Mouse (Mus musculus) CH12.LX (cell line): Measurements from ENCODE around the gene 4930442H23Rik. TPM values are rescaled to one million over a fixed set of nuclear protein-coding genes. Genes with fewer than 3 reads are reported as not detected.

Source experiments
- DNase-seq: peaks from one replicate; pipeline ENCODE4 v3.0.0-alpha.2; 2013; ENCODE audit errors: extremely low read depth
- H3K27ac ChIP-seq: 2 replicates; pipeline ENCODE4 v1.5.1; 2012; ENCODE audit warnings: low read depth, mild to moderate bottlenecking, control low read depth, moderate library complexity; ENCODE audit not compliant: insufficient read depth
- H3K27me3 ChIP-seq: replicated peaks from 2 replicates; pipeline ENCODE3; 2012; ENCODE audit warnings: inconsistent platforms
- H3K36me3 ChIP-seq, 2 experiments: replicated peaks in 1 of 2; 2 replicates each; pipeline versions ENCODE3 to v1.6.1; 2012; ENCODE audit warnings: inconsistent platforms in 1 of 2, low read length in 1 of 2, mild to moderate bottlenecking in 1 of 2, mixed read lengths in 1 of 2, moderate library complexity in 1 of 2; ENCODE audit not compliant: control insufficient read depth in 1 of 2, insufficient read depth in 1 of 2
- H3K4me1 ChIP-seq, 2 experiments: 2 replicates each; pipeline ENCODE4 v1.6.1; 2012; ENCODE audit warnings: inconsistent platforms in 1 of 2, moderate library complexity in 1 of 2; ENCODE audit not compliant: insufficient read depth in 2 of 2, control insufficient read depth in 1 of 2
- H3K4me2 ChIP-seq: 2 replicates; pipeline ENCODE4 v1.6.1; 2012; ENCODE audit warnings: low read depth, mild to moderate bottlenecking, control low read depth; ENCODE audit not compliant: poor library complexity, insufficient read depth, severe bottlenecking
- H3K4me3 ChIP-seq, 3 experiments: fragments of 150-350 bp in 1 of 3; sonication (generic) in 1 of 3; replicated peaks in 1 of 3; 2 replicates each; pipeline versions ENCODE3 to v1.5.1; 2011 to 2012; ENCODE audit warnings: low read depth in 2 of 3, low read length in 2 of 3, mild to moderate bottlenecking in 2 of 3, moderate library complexity in 2 of 3, control low read depth in 1 of 3, improper control_type of control experiment in 1 of 3, inconsistent platforms in 1 of 3, mixed read lengths in 1 of 3; ENCODE audit not compliant: poor library complexity in 1 of 3
- H3K79me2 ChIP-seq: replicated peaks from 2 replicates; pipeline ENCODE4 v1.6.1; 2012; ENCODE audit warnings: mild to moderate bottlenecking, moderate library complexity; ENCODE audit not compliant: control insufficient read depth, poor library complexity, insufficient read depth, severe bottlenecking; ENCODE audit errors: extremely low read depth
- H3K9ac ChIP-seq: 2 replicates; pipeline ENCODE4 v1.6.1; 2012; ENCODE audit warnings: low read depth, mild to moderate bottlenecking, control low read depth, moderate library complexity; ENCODE audit not compliant: insufficient read depth
- H3K9me3 ChIP-seq: replicated peaks from 2 replicates; pipeline ENCODE3; 2012; ENCODE audit warnings: low read length, inconsistent platforms, mixed read lengths
- CHD2 ChIP-seq: IDR thresholded peaks from 2 replicates; pipeline ENCODE4 v1.6.1; 2011; ENCODE audit warnings: low read length, improper control_type of control experiment
- ELF1 ChIP-seq: IDR thresholded peaks from 2 replicates; pipeline ENCODE4 v1.6.1; 2014; ENCODE audit warnings: low read depth, mild to moderate bottlenecking, inconsistent platforms, low read length, improper control_type of control experiment
- GABPA ChIP-seq: IDR thresholded peaks from 2 replicates; pipeline ENCODE4 v1.6.1; 2012; ENCODE audit warnings: low read depth, low read length, improper control_type of control experiment, inconsistent platforms; ENCODE audit not compliant: insufficient replicate concordance
- HCFC1 ChIP-seq: IDR thresholded peaks from 2 replicates; pipeline ENCODE4 v1.6.1; 2012; ENCODE audit warnings: low read depth, mild to moderate bottlenecking, inconsistent platforms, low read length, improper control_type of control experiment
- IRF4 ChIP-seq: IDR thresholded peaks from 2 replicates; pipeline ENCODE4 v1.6.1; 2014; ENCODE audit warnings: low read depth, mild to moderate bottlenecking, inconsistent platforms, low read length, improper control_type of control experiment
- JUN ChIP-seq: IDR thresholded peaks from 2 replicates; pipeline ENCODE4 v1.6.1; 2011; ENCODE audit warnings: low read depth, mild to moderate bottlenecking, low read length, improper control_type of control experiment, moderate library complexity; ENCODE audit not compliant: insufficient read depth
- JUND ChIP-seq: conservative IDR thresholded peaks from 2 replicates; pipeline ENCODE4 v1.6.1; 2011; ENCODE audit warnings: low read depth, low read length, improper control_type of control experiment
- KAT2A ChIP-seq: IDR thresholded peaks from 2 replicates; pipeline ENCODE4 v1.6.1; 2012; ENCODE audit warnings: low read length, improper control_type of control experiment, inconsistent platforms; ENCODE audit not compliant: insufficient replicate concordance
- MAFK ChIP-seq: IDR thresholded peaks from 2 replicates; pipeline ENCODE4 v1.6.1; 2011; ENCODE audit warnings: low read length, improper control_type of control experiment; ENCODE audit not compliant: insufficient replicate concordance
- MAX ChIP-seq: IDR thresholded peaks from 2 replicates; pipeline ENCODE4 v1.6.1; 2011; ENCODE audit warnings: low read length, improper control_type of control experiment
- MEF2A ChIP-seq: IDR thresholded peaks from 2 replicates; pipeline ENCODE4 v1.6.1; 2014; ENCODE audit warnings: low read depth, mild to moderate bottlenecking, inconsistent platforms, low read length, improper control_type of control experiment, borderline replicate concordance
- MXI1 ChIP-seq: IDR thresholded peaks from 2 replicates; pipeline ENCODE4 v1.6.1; 2011; ENCODE audit warnings: mild to moderate bottlenecking, low read depth, low read length, improper control_type of control experiment
- MYC ChIP-seq: IDR thresholded peaks from 2 replicates; pipeline ENCODE4 v1.6.1; 2011; ENCODE audit warnings: low read depth, mild to moderate bottlenecking, improper control_type of control experiment, low read length
- NRF1 ChIP-seq: IDR thresholded peaks from 2 replicates; pipeline ENCODE4 v1.6.1; 2014; ENCODE audit warnings: low read depth, mild to moderate bottlenecking, inconsistent platforms, low read length, improper control_type of control experiment, moderate library complexity
- PAX5 ChIP-seq: IDR thresholded peaks from 2 replicates; pipeline ENCODE4 v1.6.1; 2012; ENCODE audit warnings: low read length, inconsistent platforms, mixed read lengths
- RCOR1 ChIP-seq: conservative IDR thresholded peaks from 2 replicates; pipeline ENCODE4 v1.6.1; 2012; ENCODE audit warnings: low read depth, mild to moderate bottlenecking, inconsistent platforms, low read length, improper control_type of control experiment
- SIN3A ChIP-seq: IDR thresholded peaks from 2 replicates; pipeline ENCODE4 v1.6.1; 2012; ENCODE audit warnings: low read length, improper control_type of control experiment, inconsistent platforms
- TBP ChIP-seq: conservative IDR thresholded peaks from 2 replicates; pipeline ENCODE4 v1.6.1; 2011; ENCODE audit warnings: low read depth, low read length, improper control_type of control experiment
- TCF12 ChIP-seq: IDR thresholded peaks from 2 replicates; pipeline ENCODE4 v1.6.1; 2014; ENCODE audit warnings: low read depth, mild to moderate bottlenecking, inconsistent platforms, low read length, improper control_type of control experiment
- USF1 ChIP-seq: IDR thresholded peaks from 2 replicates; pipeline ENCODE4 v1.6.1; 2014; ENCODE audit warnings: low read depth, mild to moderate bottlenecking, inconsistent platforms, low read length, improper control_type of control experiment
- ZKSCAN1 ChIP-seq: IDR thresholded peaks from 2 replicates; pipeline ENCODE4 v1.6.1; 2012; ENCODE audit warnings: low read depth, inconsistent platforms, low read length, improper control_type of control experiment, borderline replicate concordance
- dilution Hi-C: fragments of 300-500 bp; cut with MboI; formaldehyde crosslinking; loops from 2 replicates; pipeline ENCODE4 v1.14.3; 2020; ENCODE audit warnings: low sequenced_read_pairs; ENCODE audit not compliant: extremely low pct_unique_long_range_greater_than_20kb, extremely low pct_ligation_motif_present
- in situ Hi-C: fragments of 300-500 bp; cut with MboI; formaldehyde crosslinking; loops from 3 replicates; pipeline ENCODE4 v1.14.3; 2019; ENCODE audit warnings: low sequenced_read_pairs, low pct_ligation_motif_present, low pct_unique_long_range_greater_than_20kb, mixed read lengths
- polyA plus RNA-seq: library from polyadenylated mRNA; unstranded; fragments of >175 nt; gene quantifications from 2 replicates; pipeline ENCODE4 v1.2.1, GENCODE M21; 2012; ENCODE audit warnings: low read depth; ENCODE audit not compliant: insufficient read length
- total RNA-seq, 2 experiments: library from RNA; depleted of rRNA; stranded (reverse); fragments of 300-350 nt in 1 of 2; fragments of >200 nt in 1 of 2; gene quantifications; 2 replicates each; pipeline ENCODE4 v1.2.3; 2012 to 2014

4930442H23Rik gene
- total and polyA plus RNA-seq, 3 experiments, result 0.27 TPM; not detected in 2

- peaks cover 13 to 42% of the 10 kb centered on the region in 2 experiments for H3K36me3 ChIP-seq
- TF ChIP-seq SIN3A (0 out of 2 replicates have a peak, but pooled peaks have one; percentile 18), CHD2 (no peak)
- H3K4me3 ChIP-seq, result peak overlapping the region; percentile 77 to 90 (median 85)
- no peak for DNase-seq
- in situ Hi-C loops (no loop called here), dilution Hi-C loops (no loop called here)
- peaks cover 66% of the 10 kb centered on the region for H3K79me2 ChIP-seq
- H3K9ac ChIP-seq, result peak overlapping the region; percentile 96; the same call in 1 of the 2 replicates
- H3K9me3 ChIP-seq, result no peaks in the 10 kb centered on the region
- H3K27me3 ChIP-seq, result no peaks in the 10 kb centered on the region
- peak overlapping the region; percentile 77 for H3K4me2 ChIP-seq
- H3K27ac ChIP-seq, result no peak overlapping the region
- peaks cover 23 to 64% of the 10 kb centered on the region in 2 experiments for H3K4me1 ChIP-seq
Measured at GRCm38 (mm10) chr10:81139529-81139846, 44.2 kb downstream of the 4930442H23Rik start.

GRCm38 (mm10) chr10:81138821-81139528, 44.7 kb downstream of the 4930442H23Rik start:
- Histone ChIP-seq H3K79me2 (peaks cover 61% of the 10 kb centered on the region), H3K36me3 (peaks cover 8 to 37% of the 10 kb centered on the region in 2 experiments), H3K27ac (no peak overlapping the region), H3K4me2 (peak overlapping the region; percentile 77), H3K4me3 (peak overlapping the region; percentile 77 to 90 (median 85)), H3K4me1 (peaks cover 25 to 64% of the 10 kb centered on the region in 2 experiments), H3K9me3 (no peaks in the 10 kb centered on the region), H3K27me3 (no peaks in the 10 kb centered on the region), H3K9ac (peak overlapping the region; percentile 96)
- dilution Hi-C loops, result no loop called here
- in situ Hi-C loops, result no loop called here
- no peak for DNase-seq
- TF ChIP-seq SIN3A (peak; percentile 24; the same call in 1 of the 2 replicates), TBP (no peak)

GRCm38 (mm10) chr10:81138131-81138782, 45.4 kb downstream of the 4930442H23Rik start:
- DNase-seq, result peak; percentile 80
- peak; percentile 73; the same call in 1 of the 2 replicates for TF ChIP-seq MAX
- no peak for TF ChIP-seq GABPA
- 0 out of 2 replicates have a peak, but pooled peaks have one; percentile 24 for TF ChIP-seq SIN3A
- TF ChIP-seq NRF1, result 0 out of 2 replicates have a peak, but pooled peaks have one; percentile 21
- no peak for TF ChIP-seq JUND
- no peak for TF ChIP-seq ZKSCAN1
- no peak for TF ChIP-seq MEF2A
- peak; percentile 39; the same call in 1 of the 2 replicates for TF ChIP-seq TCF12
- no peak for TF ChIP-seq USF1
- TF ChIP-seq ELF1, result peak; percentile 63; the same call in 1 of the 2 replicates
- TF ChIP-seq HCFC1, result no peak
- no peak for TF ChIP-seq KAT2A
- TF ChIP-seq MAFK, result no peak
- TF ChIP-seq MYC, result 0 out of 2 replicates have a peak, but pooled peaks have one; percentile 8
- no peak for TF ChIP-seq JUN
- TF ChIP-seq RCOR1, result no peak
- TF ChIP-seq IRF4, result 0 out of 2 replicates have a peak, but pooled peaks have one; percentile 35
- no peak for TF ChIP-seq PAX5
- peak; percentile 67 for TF ChIP-seq MXI1

More at GRCm38 (mm10) chr10:81138131-81138782, 45.4 kb downstream of the 4930442H23Rik start:
- in situ Hi-C loops, result no loop called here
- H3K9me3 ChIP-seq, result no peaks in the 10 kb centered on the region
- peak overlapping the region; percentile 77 for H3K4me2 ChIP-seq
- dilution Hi-C loops, result no loop called here
- H3K27ac ChIP-seq, result peak overlapping the region; percentile 82
- peaks cover under 1 to 30% of the 10 kb centered on the region in 2 experiments for H3K36me3 ChIP-seq
- H3K27me3 ChIP-seq, result no peaks in the 10 kb centered on the region
- H3K9ac ChIP-seq, result peak overlapping the region; percentile 96
- peak overlapping the region; percentile 77 to 90 (median 85) for H3K4me3 ChIP-seq
- H3K4me1 ChIP-seq, result peaks cover 24 to 60% of the 10 kb centered on the region in 2 experiments
- peaks cover 54% of the 10 kb centered on the region for H3K79me2 ChIP-seq
